Mouse (Mus musculus) liver, embryonic 14.5 days (tissue): ENCODE measurements around the gene Vldlr. TPM values are rescaled to one million over a fixed set of nuclear protein-coding genes. Genes with fewer than 3 reads are reported as not detected.

Source experiments
- ATAC-seq: fragments of 200-750 bp; cut with Nextera tagmentation; 2 replicates; pipeline ENCODE4 v1.8.0; 2017; ENCODE audit warnings: moderate number of reproducible peaks, mild to moderate bottlenecking, moderate library complexity; ENCODE audit not compliant: insufficient read depth
- DNase-seq, 3 experiments: peaks; one replicate each; pipeline ENCODE4 v3.0.0-alpha.2; 2012 to 2013; ENCODE audit warnings: low read depth in 3 of 3, low spot score in 3 of 3
- H3K27ac ChIP-seq: fragments of 300-500 bp; sonication (generic); 2 replicates; pipeline ENCODE4 v1.5.1; 2014; ENCODE audit warnings: moderate library complexity, mild to moderate bottlenecking, control low read depth, inconsistent platforms
- H3K27me3 ChIP-seq: fragments of 300-500 bp; sonication (generic); 2 replicates; pipeline ENCODE4 v1.6.1; 2014; ENCODE audit warnings: mild to moderate bottlenecking, low read length, moderate library complexity; ENCODE audit not compliant: control insufficient read depth, insufficient read depth
- H3K36me3 ChIP-seq: fragments of 300-500 bp; sonication (generic); replicated peaks from 2 replicates; pipeline ENCODE4 v1.6.1; 2014; ENCODE audit warnings: low read depth; ENCODE audit not compliant: control insufficient read depth, insufficient read depth
- H3K4me1 ChIP-seq, 2 experiments: fragments of 200-500 bp in 1 of 2; fragments of 300-500 bp in 1 of 2; sonication (generic) in 1 of 2; replicated peaks; 2 replicates each; pipeline ENCODE4 v1.6.1; 2012 to 2014; ENCODE audit warnings: antibody characterized with exemption in 1 of 2, inconsistent platforms in 1 of 2, low read length in 1 of 2; ENCODE audit not compliant: control insufficient read depth in 2 of 2, insufficient read depth in 2 of 2
- H3K4me2 ChIP-seq: fragments of 300-500 bp; sonication (generic); 2 replicates; pipeline ENCODE4 v1.6.1; 2014; ENCODE audit warnings: low read depth, mild to moderate bottlenecking, control low read depth, moderate library complexity
- H3K4me3 ChIP-seq, 2 experiments: fragments of 200-500 bp in 1 of 2; fragments of 300-500 bp in 1 of 2; sonication (generic) in 1 of 2; 2 replicates each; pipeline ENCODE4 v1.5.1; 2012 to 2014; ENCODE audit warnings: low read depth in 2 of 2, low read length in 2 of 2, mild to moderate bottlenecking in 2 of 2, control low read depth in 1 of 2, inconsistent platforms in 1 of 2, moderate library complexity in 1 of 2; ENCODE audit not compliant: insufficient read depth in 1 of 2
- H3K9ac ChIP-seq: fragments of 300-500 bp; sonication (generic); replicated peaks from 2 replicates; pipeline ENCODE4 v1.6.1; 2014; ENCODE audit warnings: mild to moderate bottlenecking, control low read depth, moderate library complexity
- H3K9me3 ChIP-seq: fragments of 300-500 bp; sonication (generic); 2 replicates; pipeline ENCODE4 v1.6.1; 2016; ENCODE audit warnings: low read length, mixed read lengths; ENCODE audit not compliant: control insufficient read depth
- CTCF ChIP-seq: IDR thresholded peaks from 2 replicates; pipeline ENCODE4 v1.5.1; 2016; ENCODE audit warnings: antibody characterized with exemption, low read depth, control low read depth
- EP300 ChIP-seq: IDR thresholded peaks from 2 replicates; pipeline ENCODE4 v1.6.1; 2016; ENCODE audit warnings: antibody characterized with exemption, low read depth
- WGBS: fragments of 180-500 bp; shearing (Covaris S2); extraction: QIAGEN DNeasy Blood & Tissue Kit; methylation state at CpG from one replicate; pipeline ENCODE4 v1.1.7; 2014; ENCODE audit not compliant: insufficient replicate concordance; 5-methylcytosine and 5-hydroxymethylcytosine counted together
- polyA plus RNA-seq, 2 experiments: library from polyadenylated mRNA; depleted of rRNA in 1 of 2; stranded (reverse) in 1 of 2; unstranded in 1 of 2; fragments of >200 nt; fragmentation: Nextera tagmentation in 1 of 2; extraction: Ambion mirVana in 1 of 2; gene quantifications; 2 replicates each; pipeline versions ENCODE4 v1.2.1 to v1.2.3; 2012 to 2014

The Vldlr gene
- polyA plus RNA-seq, 2 experiments = 1.1 to 1.6 TPM

- no peaks in the 10 kb centered on the region for H3K36me3 ChIP-seq
- H3K4me3 ChIP-seq = no peak overlapping the region
- no peaks in the 10 kb centered on the region for H3K9me3 ChIP-seq
- H3K27ac ChIP-seq = no peak overlapping the region
- DNase-seq = no peak
- no peak for TF ChIP-seq EP300
- ATAC-seq = no peak
- peaks cover 37% of the 10 kb centered on the region for H3K27me3 ChIP-seq
- H3K9ac ChIP-seq = no peak overlapping the region
- H3K4me2 ChIP-seq = no peak overlapping the region
- no peaks in the 10 kb centered on the region for H3K4me1 ChIP-seq
Measured at GRCm38 (mm10) chr19:27219586-27219985, 3.3 kb downstream of the Vldlr start.

GRCm38 (mm10) chr19:27223046-27223445 is 6.8 kb downstream of the Vldlr start:
- Histone ChIP-seq H3K27me3 (peaks cover 9% of the 10 kb centered on the region), H3K4me2 (no peak overlapping the region), H3K36me3 (no peaks in the 10 kb centered on the region), H3K9ac (no peak overlapping the region), H3K4me3 (no peak overlapping the region), H3K9me3 (no peaks in the 10 kb centered on the region), H3K27ac (no peak overlapping the region), H3K4me1 (no peaks in the 10 kb centered on the region)
- 48% methylated on average over 6 of the region's 6 CpGs for WGBS
- DNase-seq (no peak), ATAC-seq (no peak)
- no peak for TF ChIP-seq CTCF
- no peak for TF ChIP-seq EP300

GRCm38 (mm10) chr19:27224356-27224755 is 8.1 kb downstream of the Vldlr start:
- H3K9ac ChIP-seq = no peak overlapping the region
- H3K9me3 ChIP-seq = no peaks in the 10 kb centered on the region
- H3K4me2 ChIP-seq = no peak overlapping the region
- H3K27me3 ChIP-seq = no peaks in the 10 kb centered on the region; the same call in 1 of the 2 replicates
- H3K4me1 ChIP-seq = no peaks in the 10 kb centered on the region
- TF ChIP-seq CTCF = no peak
- DNase-seq (no peak), ATAC-seq (no peak)
- no peak overlapping the region for H3K4me3 ChIP-seq
- H3K36me3 ChIP-seq = no peaks in the 10 kb centered on the region
- WGBS = 37% methylated on average over 1 of the region's 1 CpGs
- no peak overlapping the region for H3K27ac ChIP-seq

- Histone ChIP-seq H3K27ac (no peak overlapping the region), H3K4me3 (no peak overlapping the region), H3K4me1 (no peaks in the 10 kb centered on the region), H3K27me3 (no peaks in the 10 kb centered on the region), H3K9me3 (no peaks in the 10 kb centered on the region), H3K4me2 (no peak overlapping the region), H3K9ac (no peak overlapping the region), H3K36me3 (no peaks in the 10 kb centered on the region)
- ATAC-seq (no peak), DNase-seq (no peak)
- 55% methylated on average over 3 of the region's 3 CpGs for WGBS
- TF ChIP-seq EP300 = no peak
- no peak for TF ChIP-seq CTCF
Measured at GRCm38 (mm10) chr19:27226626-27227025, 10.3 kb downstream of the Vldlr start.

- 55% methylated on average over 4 of the region's 4 CpGs for WGBS
- Histone ChIP-seq H3K27ac (no peak overlapping the region), H3K4me3 (no peak overlapping the region), H3K9me3 (no peaks in the 10 kb centered on the region), H3K4me2 (no peak overlapping the region), H3K36me3 (no peaks in the 10 kb centered on the region), H3K27me3 (no peaks in the 10 kb centered on the region), H3K4me1 (no peaks in the 10 kb centered on the region), H3K9ac (no peak overlapping the region)
- no peak for ATAC-seq
- DNase-seq = no peak
- TF ChIP-seq EP300 (no peak), CTCF (no peak)
Measured at GRCm38 (mm10) chr19:27227131-27227530, 10.8 kb downstream of the Vldlr start.

GRCm38 (mm10) chr19:27228254-27228653 is 12.0 kb downstream of the Vldlr start:
- Histone ChIP-seq H3K9ac (no peak overlapping the region), H3K4me2 (no peak overlapping the region), H3K27me3 (no peaks in the 10 kb centered on the region), H3K9me3 (no peaks in the 10 kb centered on the region), H3K36me3 (no peaks in the 10 kb centered on the region), H3K4me1 (no peaks in the 10 kb centered on the region), H3K4me3 (no peak overlapping the region), H3K27ac (no peak overlapping the region)
- ATAC-seq = no peak
- 57% methylated on average over 1 of the region's 1 CpGs for WGBS
- no peak for TF ChIP-seq EP300
- no peak for TF ChIP-seq CTCF
- no peak for DNase-seq
